Mouse (Mus musculus) thymus, postnatal 10 days (tissue): ENCODE data around the gene Srxn1.

Experiments
- DNase-seq, 2 experiments: peaks; one replicate each; pipeline ENCODE4 v3.0.0; 2021; ENCODE audit warnings: low spot score in 2 of 2

Gene Srxn1

DNA sequence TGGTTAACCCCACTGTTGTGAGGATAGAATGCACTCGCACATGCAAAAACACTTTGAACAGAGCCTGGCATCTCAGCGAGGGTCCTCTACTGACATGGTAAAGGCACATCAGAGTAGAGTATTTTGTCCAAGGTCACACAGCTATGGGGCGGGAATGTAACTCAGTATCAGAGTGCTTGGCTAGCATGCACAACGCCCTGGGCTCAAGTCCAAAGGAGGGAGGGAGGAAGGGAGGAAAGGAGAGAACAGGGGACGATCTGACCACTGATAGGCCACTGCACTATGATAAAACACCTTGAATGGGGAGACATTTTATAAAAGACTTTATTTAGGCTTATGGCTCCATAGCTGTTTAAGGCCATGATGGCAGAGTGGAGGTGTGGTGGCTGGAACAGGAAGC is 15.7 kb upstream of the Srxn1 start:
- DNase-seq = no peak

DNA sequence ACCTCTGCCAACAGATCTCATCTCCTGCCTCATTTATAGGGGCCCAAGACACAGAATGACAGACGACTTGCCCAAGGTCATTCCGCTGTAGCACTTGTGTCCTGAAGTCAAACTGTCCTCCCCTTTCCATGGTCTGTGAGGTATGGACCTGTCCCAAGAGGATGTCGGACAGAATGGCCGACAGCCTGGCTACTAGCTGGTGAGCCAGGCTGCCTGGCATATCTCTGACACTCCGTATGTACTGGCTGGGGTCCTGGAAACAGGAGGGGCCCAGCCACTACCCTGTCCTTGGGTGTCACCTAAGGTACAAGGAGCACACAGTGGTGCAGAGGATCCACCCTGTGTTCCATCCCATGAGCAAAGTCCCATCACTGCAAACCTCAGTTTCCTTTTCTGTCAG is 14.8 kb upstream of the Srxn1 start:
- no peak for DNase-seq

DNA sequence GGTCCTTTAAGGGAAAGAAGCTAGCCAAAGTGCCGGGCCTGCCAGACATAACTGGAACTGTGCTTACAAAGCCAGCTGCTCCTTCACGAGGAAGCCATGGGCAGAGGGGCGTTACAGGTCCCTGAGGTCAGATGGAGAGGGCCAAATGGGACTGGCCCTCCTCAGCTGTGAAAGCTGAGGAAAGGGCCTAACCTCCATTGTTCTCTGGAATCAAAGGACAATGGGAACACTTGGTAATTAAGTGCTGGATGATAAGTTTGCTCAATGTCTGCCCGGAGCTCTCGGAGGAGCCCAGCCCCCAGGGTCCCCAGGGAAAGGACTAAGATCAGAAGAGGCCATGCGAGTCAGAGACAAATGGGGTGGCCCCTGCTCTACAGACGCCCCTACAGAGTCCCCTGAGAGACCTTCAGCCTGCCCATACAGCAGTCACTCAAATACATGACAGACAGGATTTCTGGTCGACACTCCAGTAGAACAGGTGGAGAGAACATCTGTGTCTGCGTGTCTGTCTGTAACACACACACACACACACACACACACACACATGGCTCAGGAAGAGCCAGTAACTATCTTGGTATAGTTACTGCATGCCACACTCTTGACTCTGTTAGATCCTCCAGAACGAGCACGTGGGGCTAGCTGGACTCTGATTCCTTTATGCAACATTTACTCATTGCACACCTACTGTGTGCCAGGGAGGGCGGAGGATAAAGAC is 13.8 kb upstream of the Srxn1 start:
- DNase-seq = no peak

DNA sequence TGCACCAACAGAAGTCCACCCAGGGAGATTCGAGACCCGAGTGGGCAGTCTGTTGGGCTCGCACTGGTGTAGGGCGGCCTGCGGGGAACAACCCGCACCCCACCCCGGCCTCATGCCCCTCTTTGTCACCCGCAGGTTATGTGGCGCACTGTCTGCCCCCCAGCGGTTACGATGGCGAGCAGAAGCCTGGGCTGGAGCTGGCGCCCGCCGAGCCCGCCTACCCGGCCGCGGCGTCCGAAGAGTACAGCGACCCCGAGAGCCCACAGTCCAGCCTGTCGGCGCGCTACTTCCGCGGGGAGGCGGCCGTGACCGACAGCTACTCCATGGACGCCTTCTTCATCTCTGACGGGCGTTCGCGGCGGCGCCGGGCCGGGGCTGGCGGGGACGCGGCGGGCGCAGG is 12.4 kb upstream of the Srxn1 start:
- no peak for DNase-seq

DNA sequence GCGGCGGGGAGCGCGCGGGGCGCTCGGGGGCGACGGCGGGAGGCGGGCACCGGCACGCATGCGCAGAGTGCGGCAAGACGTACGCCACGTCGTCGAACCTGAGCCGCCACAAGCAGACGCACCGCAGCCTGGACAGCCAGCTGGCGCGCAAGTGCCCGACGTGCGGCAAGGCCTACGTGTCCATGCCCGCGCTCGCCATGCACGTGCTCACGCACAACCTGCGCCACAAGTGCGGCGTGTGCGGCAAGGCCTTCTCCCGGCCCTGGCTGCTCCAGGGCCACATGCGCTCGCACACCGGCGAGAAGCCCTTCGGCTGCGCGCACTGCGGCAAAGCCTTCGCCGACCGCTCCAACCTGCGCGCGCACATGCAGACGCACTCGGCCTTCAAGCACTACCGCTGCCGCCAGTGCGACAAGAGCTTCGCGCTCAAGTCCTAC is 11.9 kb upstream of the Srxn1 start:
- no peak for DNase-seq

DNA sequence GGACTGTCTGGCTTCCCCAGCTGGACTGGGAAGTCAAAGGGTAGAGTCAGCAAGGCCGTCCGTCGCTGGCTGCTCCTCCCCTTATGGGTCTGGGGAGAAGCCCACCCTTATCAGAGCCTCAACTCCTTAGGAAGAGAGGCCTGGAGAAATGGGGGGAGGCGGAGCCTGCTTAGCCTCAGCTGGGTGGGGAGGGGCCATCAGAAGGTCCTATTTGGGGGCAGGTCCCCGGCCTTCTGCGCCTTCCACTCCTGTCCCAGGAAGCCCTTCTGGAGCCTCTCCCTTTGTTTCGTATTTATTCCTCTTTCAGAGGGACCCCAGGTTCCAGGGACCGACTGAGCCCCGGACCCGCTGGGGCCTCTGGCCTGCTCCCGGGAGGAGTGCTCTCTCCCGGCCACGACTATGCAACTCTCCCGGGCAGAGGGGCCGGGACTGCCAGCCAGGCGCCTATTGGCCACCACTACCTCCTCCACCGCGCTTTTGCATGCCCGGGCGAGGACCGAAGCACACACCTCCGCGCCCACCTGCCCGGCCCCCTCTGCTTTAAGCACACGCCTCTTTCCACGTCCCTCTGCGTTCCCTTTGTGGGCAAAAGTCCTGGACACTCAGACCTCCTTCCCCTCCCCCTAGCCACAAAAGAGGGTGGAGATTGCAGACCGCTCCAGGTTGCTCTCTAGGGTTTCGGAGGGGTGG is 10.3 kb upstream of the Srxn1 start:
- no peak for DNase-seq

DNA sequence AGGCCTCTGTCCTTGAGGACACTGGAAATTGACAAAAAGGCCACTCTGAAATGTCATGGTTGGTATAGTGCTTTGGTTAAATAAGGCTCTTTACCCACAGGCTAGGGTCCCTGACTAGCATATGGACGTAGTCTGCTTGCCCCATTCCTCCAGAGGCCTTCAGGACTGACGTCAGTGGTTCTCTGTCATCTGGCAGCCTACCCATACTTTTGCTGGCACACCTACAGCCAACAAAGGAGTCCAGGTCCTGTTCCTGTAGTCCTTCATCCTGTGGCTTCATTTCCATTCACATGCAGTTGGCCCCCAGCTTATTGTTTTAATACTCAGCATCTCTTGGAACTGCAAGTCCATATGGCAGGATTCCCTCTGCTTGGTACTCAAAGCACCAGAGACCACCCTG is 8.4 kb upstream of the Srxn1 start:
- DNase-seq = no peak

DNA sequence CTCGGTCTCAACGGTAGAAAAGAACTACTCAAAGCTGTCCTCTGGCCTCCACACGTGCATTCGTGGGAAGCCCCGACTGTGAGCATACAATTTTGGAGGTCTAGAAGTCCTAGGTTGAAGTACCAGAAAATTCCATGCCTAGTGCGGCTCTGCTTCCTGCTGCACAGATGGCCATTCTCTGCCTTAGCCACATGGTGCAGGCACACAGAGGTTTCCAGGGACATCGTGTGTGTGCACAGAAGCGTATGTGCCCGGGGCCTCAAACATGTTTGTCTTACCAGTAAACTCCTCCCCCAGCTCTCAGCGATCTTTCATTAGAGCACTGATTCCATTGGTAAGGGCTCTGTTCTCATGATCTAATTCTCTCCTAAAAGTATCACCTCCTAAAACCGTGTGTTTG is 7.4 kb upstream of the Srxn1 start:
- no peak for DNase-seq

DNA sequence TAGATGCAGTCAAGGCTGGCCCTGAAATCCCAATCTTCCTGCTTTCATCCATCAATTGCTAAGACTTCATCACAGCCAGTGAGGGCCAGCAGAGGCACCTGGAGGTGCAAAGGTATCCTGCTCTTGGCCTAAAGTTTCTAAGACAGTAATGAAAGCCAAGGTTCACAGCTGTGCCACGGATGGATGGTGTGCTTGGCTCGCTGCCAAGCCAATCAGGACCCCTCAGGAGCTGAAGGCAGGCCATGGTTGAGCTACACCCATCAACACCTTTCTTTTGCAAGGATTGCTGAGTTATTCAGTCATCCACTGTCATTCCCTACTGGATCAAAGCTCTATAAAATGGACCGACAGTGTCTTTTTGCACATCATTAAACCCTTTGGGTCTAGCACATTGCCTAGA is 5.8 kb upstream of the Srxn1 start:
- DNase-seq = no peak

DNA sequence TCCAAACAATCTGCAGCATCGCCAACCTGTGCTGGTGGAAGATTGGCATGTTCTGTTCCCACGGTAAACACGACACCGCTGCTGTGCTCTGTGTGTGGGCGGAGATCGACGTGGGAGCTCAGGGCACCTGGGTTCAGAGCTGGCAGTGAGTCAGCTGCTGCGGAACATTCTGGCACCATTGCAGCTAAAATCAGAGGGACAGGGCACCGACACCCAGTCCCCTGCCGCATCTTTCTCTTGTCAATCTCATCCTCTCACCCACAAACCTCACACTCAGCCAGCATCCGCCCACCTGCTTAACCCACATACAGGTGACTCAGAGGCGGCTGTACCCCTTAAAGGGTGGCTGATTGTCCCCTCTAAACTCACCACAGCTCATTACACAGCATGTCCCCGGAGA is 3.6 kb upstream of the Srxn1 start:
- no peak for DNase-seq

DNA sequence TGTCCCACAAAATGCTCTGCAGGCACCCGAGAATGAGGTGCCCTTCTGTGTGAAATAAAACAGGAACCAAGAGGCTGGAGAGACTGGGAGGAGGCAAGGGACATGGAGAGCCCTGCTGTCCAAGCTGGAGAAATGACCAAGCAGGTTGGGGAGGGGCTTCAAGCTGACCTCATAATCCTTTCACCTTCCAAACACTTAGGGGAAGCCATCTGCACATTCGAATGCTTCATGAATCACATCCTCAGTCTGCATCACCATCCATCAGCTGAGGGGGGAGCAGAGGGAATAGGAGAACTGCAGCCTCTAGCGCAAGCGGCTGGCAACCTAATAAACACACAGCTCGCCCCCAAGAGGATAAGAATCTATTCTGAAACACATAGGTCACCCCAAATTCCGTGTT is 2.9 kb upstream of the Srxn1 start:
- DNase-seq = no peak

DNA sequence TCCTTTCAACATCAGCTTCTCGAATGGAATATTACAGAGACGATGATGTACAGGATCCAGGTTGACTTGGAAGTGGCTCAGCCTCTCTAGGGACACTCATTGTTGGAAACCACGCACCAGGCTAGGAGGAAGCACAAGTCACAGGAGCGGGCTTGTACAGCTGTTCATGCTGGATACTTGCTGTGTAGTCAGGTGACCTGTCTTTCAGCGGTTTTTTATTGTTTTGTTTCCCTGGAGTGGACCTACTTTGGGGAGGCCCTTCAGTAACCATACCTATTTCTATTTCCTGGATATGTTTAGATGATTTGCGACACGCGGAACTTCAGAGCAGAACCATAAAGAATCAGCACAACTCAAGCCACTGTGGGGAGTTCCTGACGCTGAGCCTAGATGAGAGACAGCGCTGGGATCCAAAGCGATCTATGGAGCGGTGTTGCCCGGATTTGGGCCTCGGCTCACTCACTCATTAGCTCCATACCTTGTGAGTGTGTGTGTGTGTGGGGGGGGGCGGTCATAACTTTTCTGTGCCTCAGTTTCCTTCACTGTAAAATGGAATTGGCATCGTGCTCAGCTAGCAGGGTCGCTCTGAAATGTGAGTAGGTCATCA is 502 bp upstream of the Srxn1 start:
- no peak for DNase-seq

DNA sequence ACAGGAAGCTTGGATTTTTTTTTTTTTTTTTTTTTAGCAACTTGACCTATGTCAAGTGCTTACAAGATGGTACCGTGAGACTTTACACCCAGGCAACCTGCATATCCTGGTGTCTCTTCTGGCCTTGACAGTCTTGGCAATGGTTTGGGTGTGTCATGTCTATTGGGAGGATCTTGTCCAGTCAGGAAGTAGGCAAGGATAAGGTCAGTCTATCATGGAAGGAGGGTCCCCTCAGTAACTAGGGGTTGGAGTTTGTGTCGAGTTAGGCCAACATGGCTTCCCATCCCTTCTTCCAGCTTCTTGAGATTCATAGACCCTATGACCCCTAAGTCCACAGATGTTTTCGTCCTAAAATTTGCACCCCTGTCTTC is 894 bp downstream of the Srxn1 start:
- DNase-seq = no peak

DNA sequence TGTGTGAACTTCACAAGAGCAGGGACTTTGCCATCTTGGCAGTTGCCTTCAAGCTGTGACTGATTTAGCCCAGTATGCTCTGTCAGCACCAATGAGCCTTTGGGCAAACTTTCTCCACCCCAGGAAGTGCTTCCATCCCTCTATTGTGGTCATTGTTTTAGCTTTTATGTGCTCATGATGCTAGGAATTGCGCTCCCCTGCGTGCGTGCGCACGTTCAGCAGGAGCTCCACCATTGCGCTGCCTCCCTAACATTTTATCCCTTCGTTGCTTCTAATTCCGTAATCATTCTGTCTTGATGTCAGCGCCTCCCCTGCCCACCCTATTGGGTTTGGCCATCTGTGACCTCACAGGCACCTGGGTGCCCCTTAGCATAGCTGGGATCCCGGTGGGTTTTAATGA is 1.3 kb downstream of the Srxn1 start:
- DNase-seq = no peak

DNA sequence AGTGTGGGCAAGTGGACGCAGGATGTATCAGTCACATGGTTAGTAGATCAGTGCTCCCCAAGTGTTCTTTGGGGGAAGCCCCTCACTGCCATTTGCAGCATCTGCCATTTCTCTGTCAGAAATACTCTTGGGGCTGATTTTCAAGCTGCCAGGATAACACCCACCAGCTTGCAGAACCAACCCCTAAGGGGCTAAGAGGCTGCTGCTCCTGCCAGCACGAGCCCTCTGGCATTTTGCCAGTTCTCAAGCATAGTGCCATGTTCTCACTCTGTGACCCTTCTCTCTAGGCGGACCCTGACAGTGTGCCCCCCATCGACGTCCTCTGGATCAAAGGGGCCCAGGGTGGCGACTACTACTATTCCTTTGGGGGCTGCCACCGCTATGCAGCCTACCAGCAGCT is 3.4 kb downstream of the Srxn1 start:
- DNase-seq = no peak

DNA sequence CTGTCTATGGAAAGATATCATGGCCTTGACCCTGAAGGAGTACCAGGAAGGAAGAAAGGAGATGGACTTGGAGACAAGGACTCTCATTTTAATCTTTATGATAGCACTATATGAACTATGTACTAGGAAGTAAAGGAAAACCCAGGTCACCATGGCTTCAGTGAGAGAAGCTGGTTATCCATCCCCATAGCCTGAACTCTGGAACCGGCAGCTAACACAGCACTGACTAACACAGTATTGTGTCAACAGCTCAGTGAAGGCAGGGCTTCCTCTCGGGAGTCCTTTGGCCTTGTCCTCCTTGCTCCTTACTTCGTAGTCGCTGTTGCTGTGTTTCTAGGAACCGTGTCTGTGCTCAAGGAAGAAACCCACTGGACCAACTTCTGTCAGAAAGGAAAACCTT is 4.1 kb downstream of the Srxn1 start:
- DNase-seq = no peak

DNA sequence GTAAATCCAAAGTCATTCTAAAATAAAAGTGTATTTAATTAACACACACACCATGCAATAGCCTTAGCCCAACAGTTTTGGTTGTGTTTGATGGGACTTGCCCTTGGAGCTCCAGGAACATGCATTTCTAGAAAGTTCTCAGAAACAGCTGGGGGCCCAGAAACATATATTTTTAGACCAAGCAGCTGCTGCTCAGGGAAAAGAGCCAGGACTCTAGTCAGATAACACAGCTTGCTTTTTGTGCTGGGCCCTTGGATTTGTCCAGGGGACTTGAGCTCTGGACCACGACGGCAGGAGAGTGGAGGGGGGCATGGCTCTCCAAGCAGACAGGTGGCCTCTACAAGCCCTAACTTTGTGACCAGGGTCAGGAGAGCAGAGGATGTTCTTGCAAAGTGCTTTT is 6.0 kb downstream of the Srxn1 start:
- no peak for DNase-seq

DNA sequence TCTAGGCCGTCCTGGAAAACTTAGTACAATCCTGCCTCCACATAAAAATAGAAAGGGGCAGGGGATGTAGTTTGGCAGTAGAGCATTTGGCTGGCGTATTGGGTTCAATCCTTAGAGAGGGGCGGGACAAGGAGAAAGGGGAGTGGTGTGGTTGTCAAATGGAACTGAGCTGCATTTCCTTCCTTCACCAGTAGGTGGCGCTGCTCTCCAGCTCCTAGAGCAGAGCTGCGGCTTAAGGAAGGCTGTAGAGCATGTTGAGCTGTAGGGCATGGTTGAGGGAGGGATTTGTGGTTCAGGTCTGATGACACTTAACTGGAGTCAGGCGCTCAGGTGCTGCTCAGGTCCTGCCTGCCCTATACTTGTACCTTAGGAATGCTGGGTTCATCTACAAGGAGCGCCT is 6.6 kb downstream of the Srxn1 start:
- peak; percentile 71 to 86 for DNase-seq

DNA sequence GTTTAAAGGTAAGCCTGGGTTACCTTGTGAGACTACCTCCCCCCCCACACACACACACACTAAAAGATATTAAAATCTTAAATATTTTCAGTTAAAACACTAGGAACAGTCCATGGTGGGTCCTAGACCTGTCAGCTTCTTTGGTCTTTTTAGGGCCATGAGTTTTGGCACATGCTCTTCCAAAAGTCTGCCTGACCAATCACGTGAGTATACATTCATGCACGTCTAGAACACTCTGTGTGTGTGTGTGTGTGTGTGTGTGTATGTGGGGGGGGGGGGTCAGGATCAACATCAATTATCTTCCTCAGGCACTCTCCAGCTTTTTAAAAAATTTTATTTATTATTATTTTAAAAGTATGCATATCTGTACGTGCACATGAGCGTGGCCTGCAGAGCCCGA is 7.2 kb downstream of the Srxn1 start:
- no peak for DNase-seq

DNA sequence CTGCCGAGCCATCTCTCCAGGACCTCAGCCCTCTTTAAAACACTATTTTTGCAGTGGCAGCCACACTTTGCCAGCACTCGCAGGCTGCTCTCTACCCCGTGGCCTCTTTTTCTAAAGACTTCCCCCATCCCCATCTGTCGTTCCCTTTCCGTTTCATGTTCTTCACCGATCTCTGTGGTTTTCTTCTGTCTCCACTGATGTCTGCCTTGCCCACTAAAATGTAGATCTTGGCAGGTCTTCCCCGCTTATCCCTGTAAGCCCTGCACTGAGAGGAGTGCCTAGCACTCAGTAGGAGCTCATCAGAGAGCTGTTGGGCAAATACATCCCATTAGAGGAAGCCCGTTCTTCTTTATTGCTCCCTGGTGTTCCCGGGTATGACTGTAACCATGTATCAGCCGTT is 7.7 kb downstream of the Srxn1 start:
- DNase-seq = no peak

DNA sequence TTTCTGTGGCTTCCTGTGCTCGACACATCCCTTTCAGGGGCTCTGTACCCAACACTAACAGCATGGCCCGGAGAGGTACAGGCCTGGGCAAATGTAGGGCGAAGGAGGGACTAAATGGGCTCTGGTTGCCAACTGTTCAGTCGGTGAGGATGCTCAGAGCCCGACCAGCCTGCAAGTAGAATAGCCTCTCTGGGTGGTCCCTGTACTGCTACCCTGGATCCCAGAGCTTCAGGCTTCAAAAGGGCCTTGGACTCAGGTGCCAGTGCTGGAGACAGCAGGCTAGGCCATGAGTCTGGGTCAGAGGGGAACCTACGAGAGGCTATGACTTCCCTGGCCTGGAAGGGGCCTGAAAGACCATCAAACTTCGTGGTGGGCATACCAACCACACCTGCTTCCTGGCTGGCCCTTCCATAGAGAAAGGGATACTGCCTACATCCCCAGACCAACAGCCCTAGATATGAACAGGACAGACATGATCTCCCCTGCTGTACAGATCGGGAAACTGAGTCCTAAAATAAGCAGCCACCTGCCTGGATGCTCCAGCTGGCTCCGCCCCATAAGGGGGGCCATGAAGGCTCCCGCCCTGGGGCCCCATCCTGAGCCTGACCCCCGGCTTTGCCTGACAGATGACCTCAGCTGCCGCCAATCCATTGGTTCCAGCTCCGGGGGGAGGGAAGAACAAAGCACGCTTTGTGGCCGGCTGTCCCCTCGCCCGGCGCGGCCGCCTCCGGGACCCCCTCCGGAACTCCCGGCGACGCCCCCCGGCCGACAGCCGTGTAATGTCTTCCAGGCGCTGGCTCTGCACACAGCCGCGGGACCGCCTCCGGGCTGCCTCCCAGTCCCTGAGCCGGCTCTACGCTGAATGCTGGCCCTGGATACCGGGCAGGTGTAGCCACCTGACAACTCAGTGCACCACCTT is 9.0 kb downstream of the Srxn1 start:
- DNase-seq = no peak

DNA sequence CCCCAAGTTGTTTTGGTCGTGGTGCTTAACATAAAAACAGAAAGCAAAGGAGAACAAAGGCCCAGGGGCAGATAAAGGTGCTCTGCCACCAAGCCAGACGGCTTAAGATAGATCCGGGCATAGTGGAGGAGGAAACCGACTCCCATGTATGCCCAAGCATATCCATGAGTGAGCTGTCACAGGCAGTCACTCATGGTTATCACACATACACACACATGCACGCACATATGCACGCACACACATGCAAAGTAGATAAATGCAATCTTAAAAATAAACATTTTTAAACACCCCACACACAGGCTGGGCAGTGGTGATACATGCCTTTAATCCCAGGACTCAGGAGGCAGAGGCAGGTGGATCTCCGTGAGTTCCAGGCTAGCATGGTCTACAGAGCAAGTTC is 12.4 kb downstream of the Srxn1 start:
- no peak for DNase-seq
